Mouse (Mus musculus) limb, embryonic 14.5 days (tissue): ENCODE measurements around the gene Naaladl1. TPM values are rescaled to one million over a fixed set of nuclear protein-coding genes. Genes with fewer than 3 reads are reported as not detected.
A peak's percentile ranks its signal among the peaks of the same experiment; 100 is the strongest.

ENCODE experiments used
- ATAC-seq: fragments of 200-750 bp; cut with Nextera tagmentation; 2 replicates; pipeline ENCODE4 v1.8.0; 2017; ENCODE audit warnings: low read depth, moderate number of reproducible peaks, moderate TSS enrichment; ENCODE audit not compliant: low FRiP score
- DNase-seq: peaks from one replicate; pipeline ENCODE4 v3.0.0-alpha.2; 2015; ENCODE audit warnings: low spot score
- H3K27ac ChIP-seq: fragments of 300-500 bp; sonication (generic); replicated peaks from 2 replicates; pipeline ENCODE4 v1.5.1; 2014; ENCODE audit warnings: low read depth, mild to moderate bottlenecking, low read length, moderate library complexity, mixed read lengths
- H3K27me3 ChIP-seq: fragments of 300-500 bp; sonication (generic); 2 replicates; pipeline ENCODE4 v1.6.1; 2014; ENCODE audit warnings: low read length, mixed read lengths; ENCODE audit not compliant: control insufficient read depth, insufficient read depth
- H3K36me3 ChIP-seq: fragments of 300-500 bp; sonication (generic); 2 replicates; pipeline ENCODE4 v1.6.1; 2014; ENCODE audit warnings: mild to moderate bottlenecking, low read length, moderate library complexity, mixed read lengths; ENCODE audit not compliant: control insufficient read depth, insufficient read depth
- H3K4me1 ChIP-seq: fragments of 300-500 bp; sonication (generic); 2 replicates; pipeline ENCODE4 v1.6.1; 2014; ENCODE audit warnings: antibody characterized with exemption, low read length, mixed read lengths; ENCODE audit not compliant: control insufficient read depth, insufficient read depth
- H3K4me2 ChIP-seq: fragments of 300-500 bp; sonication (generic); replicated peaks from 2 replicates; pipeline ENCODE4 v1.6.1; 2014; ENCODE audit warnings: low read depth, mild to moderate bottlenecking, low read length, moderate library complexity; ENCODE audit not compliant: severe bottlenecking
- H3K4me3 ChIP-seq: fragments of 300-500 bp; sonication (generic); replicated peaks from 2 replicates; pipeline ENCODE4 v1.5.1; 2014; ENCODE audit warnings: low read length
- H3K9ac ChIP-seq: fragments of 300-500 bp; sonication (generic); 2 replicates; pipeline ENCODE4 v1.6.1; 2014; ENCODE audit warnings: mild to moderate bottlenecking, low read depth, low read length, moderate library complexity; ENCODE audit not compliant: severe bottlenecking
- H3K9me3 ChIP-seq: fragments of 300-500 bp; sonication (generic); 2 replicates; pipeline ENCODE4 v1.6.1; 2016; ENCODE audit warnings: low read length; ENCODE audit not compliant: control insufficient read depth
- POLR2A ChIP-seq: fragments of 200-500 bp; IDR thresholded peaks from 2 replicates; pipeline ENCODE4 v1.8.0; 2012; ENCODE audit warnings: inconsistent platforms, mild to moderate bottlenecking, moderate library complexity, borderline replicate concordance; ENCODE audit not compliant: insufficient read depth, insufficient read length; ENCODE audit errors: extremely low read depth
- WGBS: fragments of 180-500 bp; shearing (Covaris S2); extraction: QIAGEN DNeasy Blood & Tissue Kit; methylation state at CpG from one replicate; pipeline ENCODE4 v1.1.7; 2014; 5-methylcytosine and 5-hydroxymethylcytosine counted together
- polyA plus RNA-seq, 2 experiments: library from polyadenylated mRNA; depleted of rRNA in 1 of 2; stranded (reverse) in 1 of 2; unstranded in 1 of 2; fragments of >200 nt; fragmentation: Nextera tagmentation in 1 of 2; extraction: Ambion mirVana in 1 of 2; gene quantifications; 2 replicates each; pipeline versions ENCODE4 v1.2.1 to v1.2.3; 2012 to 2014

Naaladl1 gene
- polyA plus RNA-seq, 2 experiments = 0.21 to 2.5 TPM

GRCm38 (mm10) chr19:6061021-6061533 is 44.5 kb upstream of the Naaladl1 start, which contains the start of gene Znhit2:
Gene Znhit2, plus strand, starts transcription at chr19:6061192.
- peaks cover 18% of the 10 kb centered on the region; the same call in 1 of the 2 replicates for H3K36me3 ChIP-seq
- no peaks in the 10 kb centered on the region for H3K27me3 ChIP-seq
- ATAC-seq (peak; percentile 76), DNase-seq (peak; percentile 97)
- H3K9me3 ChIP-seq = no peaks in the 10 kb centered on the region
- TF ChIP-seq POLR2A = 0 out of 2 replicates have a peak, but pooled peaks have one; percentile 37
- H3K4me1 ChIP-seq = peaks cover 22% of the 10 kb centered on the region
- peak within 1 kb of the TSS; percentile 90 for H3K9ac ChIP-seq
- WGBS = under 1% methylated on average over 55 of the region's 58 CpGs
- H3K27ac ChIP-seq = peak within 1 kb of the TSS; percentile 91
- peak within 1 kb of the TSS; percentile 83 for H3K4me3 ChIP-seq
- peak within 1 kb of the TSS; percentile 98 for H3K4me2 ChIP-seq

GRCm38 (mm10) chr19:6061641-6062302 is 43.8 kb upstream of the Naaladl1 start:
- H3K9me3 ChIP-seq = no peaks in the 10 kb centered on the region
- WGBS = under 1% methylated on average over 36 of the region's 44 CpGs
- no peaks in the 10 kb centered on the region for H3K27me3 ChIP-seq
- no peak for DNase-seq
- H3K4me1 ChIP-seq = peaks cover 24% of the 10 kb centered on the region
- TF ChIP-seq POLR2A = no peak
- peak overlapping the region; percentile 90 for H3K9ac ChIP-seq
- peak overlapping the region; percentile 83 for H3K4me3 ChIP-seq
- H3K36me3 ChIP-seq = peaks cover 18% of the 10 kb centered on the region; the same call in 1 of the 2 replicates
- peak overlapping the region; percentile 91 for H3K27ac ChIP-seq
- H3K4me2 ChIP-seq = peak overlapping the region; percentile 98
- ATAC-seq = no peak

GRCm38 (mm10) chr19:6062418-6062817 is 43.2 kb upstream of the Naaladl1 start:
- Histone ChIP-seq H3K4me3 (peak overlapping the region; percentile 83), H3K36me3 (peaks cover 18% of the 10 kb centered on the region; the same call in 1 of the 2 replicates), H3K9me3 (no peaks in the 10 kb centered on the region), H3K9ac (peak overlapping the region; percentile 90), H3K4me2 (peak overlapping the region; percentile 98), H3K27ac (no peak overlapping the region), H3K27me3 (no peaks in the 10 kb centered on the region), H3K4me1 (peaks cover 26% of the 10 kb centered on the region)
- no peak for ATAC-seq
- TF ChIP-seq POLR2A = no peak
- WGBS = 67% methylated on average over 5 of the region's 5 CpGs
- DNase-seq = no peak

GRCm38 (mm10) chr19:6063081-6063480 is 42.5 kb upstream of the Naaladl1 start:
- Histone ChIP-seq H3K4me1 (peaks cover 29% of the 10 kb centered on the region), H3K9ac (0 out of 2 replicates have a peak overlapping the region, but pooled peaks have one; percentile 90), H3K27me3 (no peaks in the 10 kb centered on the region), H3K9me3 (no peaks in the 10 kb centered on the region), H3K4me2 (no peak overlapping the region), H3K36me3 (peaks cover 18% of the 10 kb centered on the region; the same call in 1 of the 2 replicates), H3K4me3 (no peak overlapping the region), H3K27ac (no peak overlapping the region)
- no peak for DNase-seq
- 92% methylated on average over 6 of the region's 6 CpGs for WGBS
- TF ChIP-seq POLR2A = no peak
- ATAC-seq = no peak

- Histone ChIP-seq H3K9ac (peak overlapping the region; percentile 46), H3K4me1 (peaks cover 23% of the 10 kb centered on the region), H3K36me3 (peaks cover 32% of the 10 kb centered on the region), H3K27me3 (no peaks in the 10 kb centered on the region), H3K9me3 (no peaks in the 10 kb centered on the region), H3K27ac (no peak overlapping the region), H3K4me2 (peak overlapping the region; percentile 78), H3K4me3 (peak overlapping the region; percentile 46)
- ATAC-seq = no peak
- no peak for DNase-seq
- 35% methylated on average over 5 of the region's 5 CpGs for WGBS
- TF ChIP-seq POLR2A = no peak
Measured at GRCm38 (mm10) chr19:6066571-6066970, 39.0 kb upstream of the Naaladl1 start.
